Mouse (Mus musculus) kidney, postnatal 0 days (tissue): Measurements from ENCODE around the gene Onecut3. TPM values are rescaled to one million over a fixed set of nuclear protein-coding genes. Genes with fewer than 3 reads are reported as not detected.

ENCODE experiments used
- ATAC-seq: fragments of 200-750 bp; cut with Nextera tagmentation; replicated peaks from 2 replicates; pipeline ENCODE4 v1.8.0; 2017; ENCODE audit warnings: low read depth, moderate number of reproducible peaks, moderate TSS enrichment, moderate library complexity; ENCODE audit not compliant: low FRiP score
- DNase-seq: peaks from one replicate; pipeline ENCODE4 v3.0.0-alpha.2; 2016; ENCODE audit warnings: low spot score
- H3K27ac ChIP-seq: fragments of 300-500 bp; sonication (generic); 2 replicates; pipeline ENCODE4 v1.5.1; 2014; ENCODE audit warnings: mild to moderate bottlenecking
- H3K27me3 ChIP-seq: fragments of 300-500 bp; sonication (generic); 2 replicates; pipeline ENCODE4 v1.6.1; 2014; ENCODE audit warnings: low read length, mixed read lengths; ENCODE audit not compliant: insufficient read depth
- H3K36me3 ChIP-seq: fragments of 300-500 bp; sonication (generic); 2 replicates; pipeline ENCODE4 v1.6.1; 2014; ENCODE audit warnings: low read length, mixed read lengths; ENCODE audit not compliant: insufficient read depth
- H3K4me1 ChIP-seq: fragments of 300-500 bp; sonication (generic); replicated peaks from 2 replicates; pipeline ENCODE4 v1.6.1; 2014; ENCODE audit warnings: antibody characterized with exemption, low read length, mixed read lengths; ENCODE audit not compliant: insufficient read depth
- H3K4me2 ChIP-seq: fragments of 300-500 bp; sonication (generic); 2 replicates; pipeline ENCODE4 v1.6.1; 2014; ENCODE audit warnings: mild to moderate bottlenecking, low read length, moderate library complexity, mixed read lengths
- H3K4me3 ChIP-seq: fragments of 300-500 bp; sonication (generic); replicated peaks from 2 replicates; pipeline ENCODE4 v1.5.1; 2014; ENCODE audit warnings: low read depth, low read length
- H3K9ac ChIP-seq: fragments of 300-500 bp; sonication (generic); 2 replicates; pipeline ENCODE4 v1.6.1; 2014; ENCODE audit warnings: low read depth, low read length
- H3K9me3 ChIP-seq: fragments of 300-500 bp; sonication (generic); replicated peaks from 2 replicates; pipeline ENCODE4 v1.6.1; 2016; ENCODE audit warnings: low read length, inconsistent platforms, mixed read lengths
- CTCF ChIP-seq: IDR thresholded peaks from 2 replicates; pipeline ENCODE4 v1.5.1; 2016; ENCODE audit warnings: antibody characterized with exemption, low read depth, mild to moderate bottlenecking, moderate library complexity
- WGBS: fragments of 180-500 bp; shearing (Covaris S2); extraction: QIAGEN DNeasy Blood & Tissue Kit; methylation state at CpG from one replicate; pipeline ENCODE4 v1.1.7; 2014; 5-methylcytosine and 5-hydroxymethylcytosine counted together
- polyA plus RNA-seq: library from polyadenylated mRNA; unstranded; fragments of >200 nt; fragmentation: Nextera tagmentation; extraction: Ambion mirVana; gene quantifications from 2 replicates; pipeline ENCODE4 v1.2.1, GENCODE M21; 2015

The Onecut3 gene
- polyA plus RNA-seq, result not detected in 2 replicates

DNA sequence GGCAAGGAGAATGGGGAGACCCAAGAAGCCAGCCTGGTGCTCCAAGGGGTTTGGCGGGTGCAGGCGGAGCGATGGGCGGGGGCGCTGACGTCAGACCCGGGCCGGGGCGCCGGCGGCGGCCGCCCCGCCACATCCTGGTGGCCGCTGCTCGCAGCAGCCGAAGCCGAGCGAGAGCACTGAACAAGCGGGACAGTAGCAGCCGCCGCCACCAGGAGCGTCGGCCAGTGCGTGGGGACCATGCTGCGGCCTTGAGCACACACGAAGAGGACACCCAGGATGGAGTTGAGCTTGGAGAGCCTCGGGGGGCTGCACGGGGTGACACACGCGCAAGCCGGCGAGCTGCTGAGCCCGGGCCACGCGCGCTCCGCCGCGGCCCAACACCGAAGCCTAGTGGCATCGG, at the start of gene Onecut3:
Onecut3 (plus strand) TSS at position 104 of the 400 bp plus-strand sequence.
- Histone ChIP-seq H3K4me3 (peak within 1 kb of the TSS; percentile 33), H3K9ac (0 out of 2 replicates have a peak within 1 kb of the TSS, but pooled peaks have one; percentile 35), H3K27me3 (peaks cover 98% of the 10 kb centered on the region), H3K4me1 (peaks cover 19% of the 10 kb centered on the region), H3K36me3 (no peaks in the 10 kb centered on the region), H3K27ac (no peak within 1 kb of the TSS), H3K4me2 (peak within 1 kb of the TSS; percentile 62), H3K9me3 (no peaks in the 10 kb centered on the region)
- 1% methylated on average over 35 of the region's 42 CpGs for WGBS
- no peak for TF ChIP-seq CTCF
- ATAC-seq, result peak; percentile 36
- no peak for DNase-seq

GRCm38 (mm10) chr10:80445052-80445451, 49.6 kb upstream of the Onecut3 start:
- ATAC-seq, result no peak
- Histone ChIP-seq H3K4me2 (no peak overlapping the region), H3K27ac (no peak overlapping the region), H3K4me3 (no peak overlapping the region), H3K27me3 (no peaks in the 10 kb centered on the region), H3K36me3 (no peaks in the 10 kb centered on the region), H3K9me3 (no peaks in the 10 kb centered on the region), H3K4me1 (no peaks in the 10 kb centered on the region), H3K9ac (no peak overlapping the region)
- no peak for DNase-seq
- WGBS, result 70% methylated on average over 1 of the region's 1 CpGs
- TF ChIP-seq CTCF, result no peak

DNA sequence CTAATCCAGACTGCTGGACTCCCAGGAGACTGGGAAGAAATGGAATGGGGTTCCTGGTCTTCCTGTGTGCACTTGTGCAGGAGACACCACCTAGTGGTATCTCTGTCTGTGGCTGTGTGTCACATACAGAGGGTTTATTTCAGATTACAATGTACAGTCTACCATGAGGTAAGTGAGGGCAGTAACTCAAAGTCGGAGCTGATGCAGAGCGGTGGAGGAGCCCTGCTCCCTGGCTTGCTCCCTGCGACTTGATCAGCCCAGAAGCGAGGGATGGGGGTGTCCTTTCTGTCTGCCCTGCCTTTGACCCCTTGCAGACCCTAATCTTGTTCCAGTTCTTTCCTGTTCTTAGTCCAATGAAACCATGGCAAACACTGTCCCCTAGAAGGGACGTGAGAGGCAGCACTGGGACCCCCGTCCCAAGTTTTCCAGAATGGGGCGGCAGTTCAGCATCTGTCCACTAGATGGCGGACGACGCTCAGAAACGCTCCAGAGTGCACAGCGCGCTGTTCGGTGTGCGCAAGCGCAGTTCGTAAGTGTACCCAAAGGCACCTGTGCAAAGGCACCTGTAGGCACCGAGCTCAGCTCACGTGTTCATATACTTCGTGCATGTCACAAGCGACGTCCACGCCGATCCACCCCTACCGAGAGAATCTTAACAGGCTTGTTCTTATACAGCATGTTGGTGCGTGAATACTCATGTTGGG, 48.6 kb upstream of the Onecut3 start:
- H3K4me2 ChIP-seq, result no peak overlapping the region
- peak; percentile 97 for TF ChIP-seq CTCF
- H3K27me3 ChIP-seq, result no peaks in the 10 kb centered on the region
- no peak overlapping the region for H3K4me3 ChIP-seq
- H3K9me3 ChIP-seq, result no peaks in the 10 kb centered on the region
- no peak overlapping the region for H3K9ac ChIP-seq
- no peaks in the 10 kb centered on the region for H3K4me1 ChIP-seq
- H3K27ac ChIP-seq, result no peak overlapping the region
- ATAC-seq, result peak; percentile 76
- WGBS, result 8% methylated on average over 26 of the region's 26 CpGs
- peak; percentile 78 for DNase-seq
- no peaks in the 10 kb centered on the region for H3K36me3 ChIP-seq

DNA sequence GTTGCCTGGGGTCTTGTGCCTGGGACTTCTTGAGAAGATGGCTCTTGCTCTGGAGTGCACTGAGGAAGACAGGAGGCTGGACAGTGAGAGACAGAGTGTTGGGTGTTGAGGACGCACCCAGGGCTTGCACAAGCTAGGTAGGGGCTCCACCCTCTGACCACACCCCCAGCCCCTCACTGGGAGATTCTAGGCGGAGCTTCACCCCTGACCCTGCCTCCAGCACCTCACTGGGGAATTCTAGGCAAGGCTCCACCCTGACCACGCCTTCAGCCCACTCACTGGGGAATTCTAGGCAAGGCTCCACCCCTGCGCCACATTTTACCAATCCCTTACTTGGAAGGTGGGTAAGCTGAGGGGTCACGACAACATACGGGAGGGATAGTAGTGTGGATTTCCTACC, 44.0 kb upstream of the Onecut3 start:
- 10% methylated on average over 6 of the region's 6 CpGs for WGBS
- DNase-seq (no peak), ATAC-seq (no peak)
- no peaks in the 10 kb centered on the region for H3K4me1 ChIP-seq
- H3K4me3 ChIP-seq, result no peak overlapping the region
- no peak overlapping the region for H3K27ac ChIP-seq
- TF ChIP-seq CTCF, result no peak
- no peak overlapping the region for H3K9ac ChIP-seq
- no peak overlapping the region for H3K4me2 ChIP-seq
- H3K9me3 ChIP-seq, result no peaks in the 10 kb centered on the region
- H3K27me3 ChIP-seq, result no peaks in the 10 kb centered on the region
- H3K36me3 ChIP-seq, result no peaks in the 10 kb centered on the region

- TF ChIP-seq CTCF, result no peak
- Histone ChIP-seq H3K4me1 (no peaks in the 10 kb centered on the region), H3K36me3 (no peaks in the 10 kb centered on the region), H3K9me3 (no peaks in the 10 kb centered on the region), H3K4me3 (no peak overlapping the region), H3K4me2 (no peak overlapping the region), H3K27ac (no peak overlapping the region), H3K9ac (no peak overlapping the region), H3K27me3 (no peaks in the 10 kb centered on the region)
- WGBS, result 41% methylated on average over 10 of the region's 10 CpGs
- DNase-seq (no peak), ATAC-seq (no peak)
These were observed 41.0 kb upstream of the Onecut3 start for GRCm38 (mm10) chr10:80453601-80454000.

DNA sequence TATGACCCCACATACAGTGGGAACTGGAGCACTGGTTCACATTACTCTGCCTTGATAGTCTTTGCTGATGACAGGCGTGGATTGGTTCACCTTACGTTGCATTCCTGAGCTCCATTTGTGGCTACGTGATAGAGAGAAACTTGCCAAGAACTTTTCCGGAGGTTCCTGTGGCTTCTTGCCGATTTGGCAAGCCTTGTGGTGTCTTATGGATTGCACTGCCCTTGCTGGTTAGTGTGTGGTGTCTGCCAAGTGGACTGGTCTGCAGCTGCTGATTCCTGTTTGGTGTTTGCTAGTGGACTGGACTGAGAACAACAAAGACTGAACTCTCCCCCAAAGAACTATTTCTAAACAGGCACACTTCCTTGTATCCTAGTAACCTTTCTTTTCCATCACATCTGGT, 39.9 kb upstream of the Onecut3 start:
- no peak overlapping the region for H3K9ac ChIP-seq
- H3K4me2 ChIP-seq, result no peak overlapping the region
- no peaks in the 10 kb centered on the region for H3K27me3 ChIP-seq
- no peak overlapping the region for H3K27ac ChIP-seq
- no peak overlapping the region for H3K4me3 ChIP-seq
- WGBS, result 84% methylated on average over 5 of the region's 5 CpGs
- no peak for ATAC-seq
- no peaks in the 10 kb centered on the region for H3K4me1 ChIP-seq
- no peak for TF ChIP-seq CTCF
- no peak for DNase-seq
- H3K36me3 ChIP-seq, result no peaks in the 10 kb centered on the region
- no peaks in the 10 kb centered on the region for H3K9me3 ChIP-seq
